Mouse (Mus musculus): ENCODE data around the gene Gpr39. TPM values are rescaled to one million over a fixed set of nuclear protein-coding genes. Genes with fewer than 3 reads are reported as not detected.
"Not testable (repeated sequence)": the region's sequence is repeated elsewhere in the genome, so short reads cannot be mapped to it uniquely, and the experiment has no call there.

Gene Gpr39
- total and polyA plus RNA-seq, 3 experiments, result not detected

DNA sequence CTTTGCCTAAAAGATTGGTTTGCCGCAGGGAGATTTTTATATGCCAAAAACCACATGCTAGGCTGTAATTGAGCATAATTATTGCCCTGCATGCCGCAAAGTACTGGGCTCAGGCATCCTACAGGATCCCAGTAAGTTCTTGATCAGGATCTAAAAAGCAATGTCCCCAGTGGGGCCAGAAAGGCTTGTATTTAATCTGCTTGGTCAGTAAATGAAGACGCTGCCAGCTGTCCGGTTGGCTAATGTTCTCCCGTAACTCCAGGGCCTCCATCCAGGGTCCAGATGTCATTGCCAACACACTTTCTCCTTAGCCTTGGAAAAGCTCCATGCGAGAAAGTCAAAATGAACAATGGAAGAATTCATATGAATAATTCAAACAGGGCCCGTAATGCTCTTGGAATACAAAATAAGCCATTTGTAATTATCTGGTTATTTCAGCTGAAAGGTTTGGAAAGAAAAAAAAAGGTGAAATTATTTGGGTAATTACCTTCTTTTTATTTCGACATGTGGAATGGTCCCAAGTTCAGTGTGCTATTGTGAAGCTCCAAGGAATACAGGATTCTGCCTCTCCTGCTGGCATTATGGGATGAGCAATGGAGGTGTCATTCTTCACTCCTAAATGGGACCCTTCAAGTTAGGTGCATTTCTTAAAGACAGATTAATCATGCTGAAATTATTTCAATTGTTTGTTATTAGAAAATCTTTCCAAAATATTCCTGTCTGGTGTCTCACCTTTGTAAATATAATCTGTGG lies 37.1 kb upstream of the Gpr39 start:
- Histone ChIP-seq H3K9ac (ENCODE audit: control insufficient read depth, low read depth, low read length, poor library complexity, severe bottlenecking) (no peak overlapping the region), H3K4me1 (ENCODE audit: control insufficient read depth in 1 of 2, insufficient read depth in 2 of 2, low read length in 2 of 2) (no peaks in the 10 kb centered on the region), H3K4me3 (ENCODE audit: control insufficient read depth in 1 of 2, insufficient read depth in 1 of 2, low read depth in 2 of 2, low read length in 2 of 2) (no peak overlapping the region), H3K27me3 (ENCODE audit: control insufficient read depth in 1 of 2, insufficient read depth in 2 of 2, low read length in 2 of 2) (no peaks in the 10 kb centered on the region; a peak in 2 of 4 replicates), H3K27ac (ENCODE audit: control insufficient read depth, low read depth, low read length) (no peak overlapping the region), H3K79me2 (ENCODE audit: control insufficient read depth, insufficient read depth, low read length, poor library complexity) (no peaks in the 10 kb centered on the region), H3K36me3 (ENCODE audit: control insufficient read depth in 1 of 2, insufficient read depth in 2 of 2, low read length in 2 of 2) (no peaks in the 10 kb centered on the region), H3K9me3 (replicated peaks; ENCODE audit: insufficient read depth, low read length) (no peaks in the 10 kb centered on the region)
- DNase-seq (ENCODE audit: low read depth, low spot score), result no peak
- TF ChIP-seq MAZ (IDR thresholded peaks at IDR 0.05; ENCODE audit: low read depth, low read length) (no peak), E2F4 (IDR thresholded peaks at IDR 0.05; ENCODE audit: borderline replicate concordance, low read depth, low read length) (no peak), CHD2 (IDR thresholded peaks at IDR 0.05; ENCODE audit: low read length) (no peak), MXI1 (IDR thresholded peaks at IDR 0.05; ENCODE audit: low read depth, low read length) (no peak), MAX (IDR thresholded peaks at IDR 0.05; ENCODE audit: low read length) (no peak), MAFK (IDR thresholded peaks at IDR 0.05; ENCODE audit: borderline replicate concordance, low read depth, low read length) (no peak), HCFC1 (IDR thresholded peaks at IDR 0.05; ENCODE audit: low read depth, low read length) (no peak)

DNA sequence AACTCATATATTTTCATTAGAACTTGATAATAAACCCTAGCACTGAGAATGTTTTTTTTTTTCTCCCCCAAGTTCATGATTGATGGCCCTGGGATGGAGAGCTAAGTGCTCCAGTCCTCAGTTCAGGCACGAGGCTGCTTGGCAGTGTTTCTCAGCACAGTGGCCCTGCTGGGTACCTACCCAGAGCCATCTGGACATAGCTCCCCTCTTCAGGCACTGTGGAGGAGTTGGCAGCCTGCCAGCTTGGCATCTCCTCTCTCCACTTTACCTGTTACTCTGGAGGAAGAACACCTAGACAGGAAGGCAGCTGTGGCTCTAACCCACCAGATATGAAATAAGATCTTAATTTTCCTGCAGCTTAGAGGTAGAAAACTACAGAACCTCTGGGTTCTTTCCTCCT lies 33.2 kb upstream of the Gpr39 start:
- no peaks in the 10 kb centered on the region; a peak in 1 of 4 replicates for H3K27me3 ChIP-seq (ENCODE audit: control insufficient read depth in 1 of 2, insufficient read depth in 2 of 2, low read length in 2 of 2)
- no peak for TF ChIP-seq GATA1 (IDR thresholded peaks at IDR 0.05; ENCODE audit: low read depth, low read length)
- no peak for TF ChIP-seq ELF1 (IDR thresholded peaks at IDR 0.05; ENCODE audit: low read depth, low read length)
- TF ChIP-seq RAD21 (IDR thresholded peaks at IDR 0.05; ENCODE audit: low read depth, low read length), result no peak
- no peak for TF ChIP-seq USF1 (IDR thresholded peaks at IDR 0.05; ENCODE audit: low read depth, low read length)
- no peak for TF ChIP-seq ZMIZ1 (IDR thresholded peaks at IDR 0.05; ENCODE audit: low read depth, low read length)
- TF ChIP-seq SMC3 (IDR thresholded peaks at IDR 0.05; ENCODE audit: low read depth, low read length), result no peak
- TF ChIP-seq ZNF384 (IDR thresholded peaks at IDR 0.05; ENCODE audit: low read depth, low read length), result no peak
- no peak for TF ChIP-seq TCF12 (IDR thresholded peaks at IDR 0.05; ENCODE audit: low read depth, low read length)
- no peak for TF ChIP-seq CHD1 (IDR thresholded peaks at IDR 0.05; ENCODE audit: low read depth, low read length)
- TF ChIP-seq MAZ (IDR thresholded peaks at IDR 0.05; ENCODE audit: low read depth, low read length), result no peak
- TF ChIP-seq NRF1 (IDR thresholded peaks at IDR 0.05; ENCODE audit: insufficient read depth, low read depth, low read length, poor library complexity, severe bottlenecking), result no peak
- TF ChIP-seq ZC3H11A (IDR thresholded peaks at IDR 0.05; ENCODE audit: low read depth, low read length), result no peak
- no peaks in the 10 kb centered on the region for H3K36me3 ChIP-seq (ENCODE audit: control insufficient read depth in 1 of 2, insufficient read depth in 2 of 2, low read length in 2 of 2)
- H3K9me3 ChIP-seq (replicated peaks; ENCODE audit: insufficient read depth, low read length), result no peaks in the 10 kb centered on the region
- H3K79me2 ChIP-seq (ENCODE audit: control insufficient read depth, insufficient read depth, low read length, poor library complexity), result no peaks in the 10 kb centered on the region
- H3K4me1 ChIP-seq (ENCODE audit: control insufficient read depth in 1 of 2, insufficient read depth in 2 of 2, low read length in 2 of 2), result no peaks in the 10 kb centered on the region
- no peak overlapping the region for H3K4me3 ChIP-seq (ENCODE audit: control insufficient read depth in 1 of 2, insufficient read depth in 1 of 2, low read depth in 2 of 2, low read length in 2 of 2)
- H3K9ac ChIP-seq (ENCODE audit: control insufficient read depth, low read depth, low read length, poor library complexity, severe bottlenecking), result no peak overlapping the region
- no peak overlapping the region for H3K27ac ChIP-seq (ENCODE audit: control insufficient read depth, low read depth, low read length)
- no peak for DNase-seq (ENCODE audit: low read depth, low spot score)

DNA sequence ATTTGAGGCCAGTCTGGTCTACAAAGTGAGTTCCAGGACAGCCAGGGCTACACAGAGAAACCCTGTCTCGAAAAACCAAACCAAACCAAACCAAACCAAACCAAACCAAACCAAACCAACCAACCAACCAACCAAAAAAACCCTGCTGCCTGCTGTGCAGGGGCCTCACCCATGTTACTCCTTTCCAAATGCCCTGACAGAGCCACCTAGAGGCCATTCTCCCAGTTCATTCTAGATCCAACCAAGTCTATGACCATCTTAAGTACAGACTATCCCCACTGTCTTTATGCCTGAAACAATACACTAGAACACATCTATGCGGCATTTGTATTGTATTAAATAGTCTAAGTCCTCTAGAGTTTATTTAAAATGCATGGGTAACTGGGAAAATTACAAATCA lies 30.0 kb upstream of the Gpr39 start:
- H3K27me3 ChIP-seq (ENCODE audit: control insufficient read depth in 1 of 2, insufficient read depth in 2 of 2, low read length in 2 of 2); H3K9me3 ChIP-seq (replicated peaks; ENCODE audit: insufficient read depth, low read length); H3K79me2 ChIP-seq (ENCODE audit: control insufficient read depth, insufficient read depth, low read length, poor library complexity); H3K27ac ChIP-seq (ENCODE audit: control insufficient read depth, low read depth, low read length); H3K4me1 ChIP-seq (ENCODE audit: control insufficient read depth in 1 of 2, insufficient read depth in 2 of 2, low read length in 2 of 2); H3K36me3 ChIP-seq (ENCODE audit: control insufficient read depth in 1 of 2, insufficient read depth in 2 of 2, low read length in 2 of 2); DNase-seq (ENCODE audit: low read depth, low spot score); H3K4me3 ChIP-seq (ENCODE audit: control insufficient read depth in 1 of 2, insufficient read depth in 1 of 2, low read depth in 2 of 2, low read length in 2 of 2); H3K9ac ChIP-seq (ENCODE audit: control insufficient read depth, low read depth, low read length, poor library complexity, severe bottlenecking): not testable (repeated sequence)

All from MEL (cell line).